Mouse (Mus musculus) liver, embryonic 12.5 days (tissue): Measurements from ENCODE around the gene Arhgef26. TPM values are rescaled to one million over a fixed set of nuclear protein-coding genes. Genes with fewer than 3 reads are reported as not detected.

ENCODE experiments used
- ATAC-seq: fragments of 200-750 bp; cut with Nextera tagmentation; 2 replicates; pipeline ENCODE4 v1.8.0; 2017; ENCODE audit warnings: moderate number of reproducible peaks, mild to moderate bottlenecking, moderate library complexity
- H3K27ac ChIP-seq: fragments of 300-500 bp; sonication (generic); 2 replicates; pipeline ENCODE4 v1.5.1; 2016; ENCODE audit warnings: mild to moderate bottlenecking
- H3K27me3 ChIP-seq: fragments of 300-500 bp; sonication (generic); replicated peaks from 2 replicates; pipeline ENCODE4 v1.6.1; 2016; ENCODE audit warnings: mild to moderate bottlenecking, moderate library complexity
- H3K36me3 ChIP-seq: fragments of 300-500 bp; sonication (generic); 2 replicates; pipeline ENCODE4 v1.6.1; 2016; ENCODE audit warnings: mild to moderate bottlenecking, moderate library complexity
- H3K4me1 ChIP-seq: fragments of 300-500 bp; sonication (generic); 2 replicates; pipeline ENCODE4 v1.6.1; 2016
- H3K4me2 ChIP-seq: fragments of 300-500 bp; sonication (generic); 2 replicates; pipeline ENCODE4 v1.6.1; 2016; ENCODE audit warnings: mild to moderate bottlenecking, moderate library complexity
- H3K4me3 ChIP-seq: fragments of 300-500 bp; sonication (generic); 2 replicates; pipeline ENCODE4 v1.5.1; 2016; ENCODE audit warnings: mild to moderate bottlenecking, moderate library complexity
- H3K9ac ChIP-seq: fragments of 300-500 bp; sonication (generic); 2 replicates; pipeline ENCODE4 v1.6.1; 2016; ENCODE audit warnings: mild to moderate bottlenecking, moderate library complexity
- H3K9me3 ChIP-seq: fragments of 300-500 bp; sonication (generic); replicated peaks from 2 replicates; pipeline ENCODE4 v1.6.1; 2016; ENCODE audit warnings: mild to moderate bottlenecking, moderate library complexity
- WGBS: fragments of 180-500 bp; shearing (Covaris S2); methylation state at CpG from one replicate; pipeline ENCODE4 v1.1.7; 2016; ENCODE audit not compliant: insufficient replicate concordance; 5-methylcytosine and 5-hydroxymethylcytosine counted together
- polyA plus RNA-seq: library from polyadenylated mRNA; unstranded; fragments of >200 nt; fragmentation: Nextera tagmentation; extraction: Ambion mirVana; gene quantifications from 2 replicates; pipeline ENCODE4 v1.2.1, GENCODE M21; 2016

The Arhgef26 gene
- polyA plus RNA-seq, 1 experiment from 2014 or later: 0.79 TPM

DNA sequence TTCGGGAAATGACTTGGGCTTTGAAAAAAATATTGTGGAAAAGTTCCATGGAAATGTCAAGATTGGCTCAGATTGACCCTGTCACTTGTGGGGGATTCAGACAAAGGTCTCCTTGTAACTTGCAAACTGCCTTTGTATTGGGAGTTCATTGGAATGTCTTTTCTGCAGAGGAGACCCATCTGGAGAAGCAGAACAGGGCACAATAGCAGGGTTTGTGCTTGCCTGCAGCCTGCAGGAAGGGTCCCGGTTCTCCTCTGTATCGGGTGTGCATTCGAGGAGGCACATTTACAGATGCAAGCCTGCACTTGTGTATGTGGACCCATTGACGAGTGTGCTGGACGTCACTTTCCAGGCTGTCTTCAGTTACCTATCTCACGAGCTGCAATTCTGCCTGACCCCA lies 56.1 kb downstream of the Arhgef26 start:
- Histone ChIP-seq H3K9ac (no peak overlapping the region), H3K4me2 (no peak overlapping the region), H3K4me1 (no peaks in the 10 kb centered on the region), H3K27me3 (no peaks in the 10 kb centered on the region), H3K27ac (no peak overlapping the region), H3K9me3 (no peaks in the 10 kb centered on the region), H3K36me3 (no peaks in the 10 kb centered on the region), H3K4me3 (no peak overlapping the region)
- 73% methylated on average over 7 of the region's 7 CpGs for WGBS
- no peak for ATAC-seq

DNA sequence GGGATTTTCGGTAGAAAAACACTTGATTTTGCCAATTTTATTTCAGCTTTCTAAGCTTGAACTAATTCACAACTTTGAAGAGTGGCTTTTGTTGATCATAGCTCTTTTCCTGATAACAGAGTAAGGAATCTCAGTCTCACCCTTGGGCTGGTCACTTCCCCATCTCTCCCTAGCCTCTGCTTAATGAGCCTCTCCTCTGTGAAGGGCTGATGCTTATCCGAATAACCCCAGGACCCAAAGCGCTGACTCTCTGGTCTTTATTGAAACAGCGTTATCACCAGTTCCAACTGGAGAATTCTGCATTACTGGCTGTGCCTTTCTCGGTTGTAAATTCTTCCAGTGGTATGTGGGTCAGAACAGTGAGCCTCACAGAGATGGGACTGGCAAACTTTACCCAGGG lies 57.2 kb downstream of the Arhgef26 start:
- Histone ChIP-seq H3K36me3 (no peaks in the 10 kb centered on the region), H3K27ac (no peak overlapping the region), H3K4me3 (no peak overlapping the region), H3K4me1 (no peaks in the 10 kb centered on the region), H3K9me3 (no peaks in the 10 kb centered on the region), H3K4me2 (no peak overlapping the region), H3K9ac (no peak overlapping the region), H3K27me3 (no peaks in the 10 kb centered on the region)
- no peak for ATAC-seq
- WGBS: 47% methylated on average over 5 of the region's 5 CpGs

DNA sequence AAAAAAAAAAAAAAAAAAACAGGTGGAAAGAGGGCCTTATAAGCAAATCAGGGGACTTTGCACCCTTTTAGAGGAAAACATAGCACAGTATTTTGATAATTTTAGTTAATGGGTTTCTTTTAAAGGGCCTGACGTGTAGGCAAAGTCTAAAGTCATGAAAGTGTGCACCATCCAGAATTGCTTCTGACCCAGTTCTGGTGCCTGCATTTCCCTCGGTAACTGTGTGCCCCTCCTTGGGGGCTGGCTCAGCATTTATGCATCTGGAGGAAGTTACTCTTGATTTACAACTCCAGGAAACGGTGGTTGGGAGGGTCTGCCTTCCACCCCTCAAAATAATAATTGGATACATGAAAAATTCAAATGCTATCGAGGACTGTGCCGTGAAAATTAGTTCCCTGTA lies 58.0 kb downstream of the Arhgef26 start:
- no peaks in the 10 kb centered on the region for H3K36me3 ChIP-seq
- no peaks in the 10 kb centered on the region for H3K27me3 ChIP-seq
- 38% methylated on average over 5 of the region's 5 CpGs for WGBS
- H3K4me2 ChIP-seq: no peak overlapping the region
- no peak for ATAC-seq
- H3K27ac ChIP-seq: no peak overlapping the region
- H3K4me3 ChIP-seq: no peak overlapping the region
- H3K9ac ChIP-seq: no peak overlapping the region
- no peaks in the 10 kb centered on the region for H3K4me1 ChIP-seq
- H3K9me3 ChIP-seq: no peaks in the 10 kb centered on the region

GRCm38 (mm10) chr3:62398094-62398493 lies 60.0 kb downstream of the Arhgef26 start:
- Histone ChIP-seq H3K27me3 (no peaks in the 10 kb centered on the region), H3K27ac (no peak overlapping the region), H3K36me3 (no peaks in the 10 kb centered on the region), H3K4me2 (no peak overlapping the region), H3K4me1 (no peaks in the 10 kb centered on the region), H3K4me3 (no peak overlapping the region), H3K9me3 (no peaks in the 10 kb centered on the region), H3K9ac (no peak overlapping the region)
- no peak for ATAC-seq

- H3K36me3 ChIP-seq: no peaks in the 10 kb centered on the region
- H3K9ac ChIP-seq: no peak overlapping the region
- H3K4me1 ChIP-seq: no peaks in the 10 kb centered on the region
- H3K4me3 ChIP-seq: no peak overlapping the region
- no peak overlapping the region for H3K4me2 ChIP-seq
- no peak overlapping the region for H3K27ac ChIP-seq
- H3K9me3 ChIP-seq: no peaks in the 10 kb centered on the region
- 73% methylated on average over 12 of the region's 12 CpGs for WGBS
- H3K27me3 ChIP-seq: no peaks in the 10 kb centered on the region
- ATAC-seq: no peak
Observed at GRCm38 (mm10) chr3:62399826-62400746, 61.9 kb downstream of the Arhgef26 start.

GRCm38 (mm10) chr3:62402466-62402865 lies 64.3 kb downstream of the Arhgef26 start:
- H3K36me3 ChIP-seq: no peaks in the 10 kb centered on the region
- no peak for ATAC-seq
- H3K27ac ChIP-seq: no peak overlapping the region
- no peak overlapping the region for H3K9ac ChIP-seq
- H3K27me3 ChIP-seq: no peaks in the 10 kb centered on the region
- no peaks in the 10 kb centered on the region for H3K4me1 ChIP-seq
- WGBS: 87% methylated on average over 2 of the region's 2 CpGs
- H3K9me3 ChIP-seq: no peaks in the 10 kb centered on the region
- no peak overlapping the region for H3K4me2 ChIP-seq
- no peak overlapping the region for H3K4me3 ChIP-seq

- Histone ChIP-seq H3K9me3 (no peaks in the 10 kb centered on the region), H3K4me2 (no peak overlapping the region), H3K27ac (no peak overlapping the region), H3K4me3 (no peak overlapping the region), H3K4me1 (no peaks in the 10 kb centered on the region), H3K27me3 (no peaks in the 10 kb centered on the region), H3K36me3 (no peaks in the 10 kb centered on the region), H3K9ac (no peak overlapping the region)
- ATAC-seq: no peak
- 64% methylated on average over 7 of the region's 7 CpGs for WGBS
Observed at GRCm38 (mm10) chr3:62404477-62405246, 66.5 kb downstream of the Arhgef26 start.

DNA sequence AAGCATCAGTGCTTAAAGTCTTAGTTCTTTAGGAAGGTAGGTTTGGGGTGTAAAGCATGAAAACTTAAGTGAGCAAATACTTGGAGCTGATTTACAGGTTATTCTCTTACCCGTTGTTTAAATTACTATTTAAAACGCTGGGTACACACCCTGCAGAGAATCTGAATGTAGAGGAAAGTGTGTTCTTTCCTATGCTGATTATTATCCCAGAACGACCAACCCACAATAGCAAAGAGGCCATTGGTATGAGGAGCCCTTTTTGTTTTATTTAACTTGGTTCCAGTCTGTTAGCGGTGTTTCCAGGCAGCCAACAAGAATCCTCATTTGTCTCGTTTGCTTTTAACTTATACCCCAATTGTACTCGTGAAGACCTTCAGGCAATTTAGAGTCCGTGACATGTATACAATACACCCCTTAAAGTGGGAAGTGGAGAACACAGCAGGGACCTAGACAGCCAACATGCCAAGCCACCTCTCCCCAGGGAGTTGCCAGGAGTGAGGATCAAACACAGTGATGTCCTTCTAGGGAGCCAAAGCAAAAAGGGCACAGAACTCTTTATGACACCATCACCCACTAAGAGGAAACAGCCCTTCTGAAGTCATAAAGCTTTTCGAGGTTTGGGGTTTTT lies 71.5 kb downstream of the Arhgef26 start:
- Histone ChIP-seq H3K27ac (no peak overlapping the region), H3K4me2 (no peak overlapping the region), H3K9me3 (no peaks in the 10 kb centered on the region), H3K4me3 (no peak overlapping the region), H3K9ac (no peak overlapping the region), H3K36me3 (no peaks in the 10 kb centered on the region), H3K27me3 (no peaks in the 10 kb centered on the region), H3K4me1 (no peaks in the 10 kb centered on the region)
- WGBS: 64% methylated on average over 8 of the region's 8 CpGs
- no peak for ATAC-seq

- Histone ChIP-seq H3K27me3 (no peaks in the 10 kb centered on the region), H3K36me3 (no peaks in the 10 kb centered on the region), H3K27ac (no peak overlapping the region), H3K4me2 (no peak overlapping the region), H3K9ac (no peak overlapping the region), H3K4me1 (no peaks in the 10 kb centered on the region), H3K4me3 (no peak overlapping the region), H3K9me3 (no peaks in the 10 kb centered on the region)
- no peak for ATAC-seq
- 68% methylated on average over 4 of the region's 4 CpGs for WGBS
Observed at GRCm38 (mm10) chr3:62410491-62410890, 72.3 kb downstream of the Arhgef26 start.

GRCm38 (mm10) chr3:62412704-62413103 lies 74.6 kb downstream of the Arhgef26 start:
- Histone ChIP-seq H3K9me3 (no peaks in the 10 kb centered on the region), H3K36me3 (no peaks in the 10 kb centered on the region), H3K9ac (no peak overlapping the region), H3K4me2 (no peak overlapping the region), H3K4me3 (no peak overlapping the region), H3K4me1 (no peaks in the 10 kb centered on the region), H3K27ac (no peak overlapping the region), H3K27me3 (no peaks in the 10 kb centered on the region)
- 55% methylated on average over 7 of the region's 7 CpGs for WGBS
- ATAC-seq: no peak

DNA sequence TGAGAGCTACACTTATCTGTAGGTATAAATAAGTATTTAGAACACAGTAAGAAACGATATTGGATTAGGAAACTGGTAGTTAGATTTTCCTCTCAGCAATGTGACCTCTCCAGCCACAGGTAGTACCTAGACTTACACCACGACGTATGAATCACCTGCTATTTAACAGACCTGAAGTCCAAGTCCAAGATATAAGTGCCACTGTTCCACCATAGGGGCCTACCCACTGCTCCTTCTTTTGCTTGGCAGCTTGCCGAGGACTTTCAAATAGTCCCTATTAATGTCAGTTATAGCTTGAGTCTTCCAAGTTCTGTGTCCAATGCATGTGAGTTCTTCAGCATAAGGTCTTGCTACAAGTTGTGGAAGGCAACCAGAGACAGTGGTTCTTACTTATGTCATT lies 76.8 kb downstream of the Arhgef26 start:
- H3K4me1 ChIP-seq: no peaks in the 10 kb centered on the region
- WGBS: 65% methylated on average over 4 of the region's 4 CpGs
- H3K4me2 ChIP-seq: no peak overlapping the region
- H3K36me3 ChIP-seq: no peaks in the 10 kb centered on the region
- no peaks in the 10 kb centered on the region for H3K27me3 ChIP-seq
- H3K9me3 ChIP-seq: no peaks in the 10 kb centered on the region
- no peak for ATAC-seq
- H3K9ac ChIP-seq: no peak overlapping the region
- no peak overlapping the region for H3K27ac ChIP-seq
- H3K4me3 ChIP-seq: no peak overlapping the region

DNA sequence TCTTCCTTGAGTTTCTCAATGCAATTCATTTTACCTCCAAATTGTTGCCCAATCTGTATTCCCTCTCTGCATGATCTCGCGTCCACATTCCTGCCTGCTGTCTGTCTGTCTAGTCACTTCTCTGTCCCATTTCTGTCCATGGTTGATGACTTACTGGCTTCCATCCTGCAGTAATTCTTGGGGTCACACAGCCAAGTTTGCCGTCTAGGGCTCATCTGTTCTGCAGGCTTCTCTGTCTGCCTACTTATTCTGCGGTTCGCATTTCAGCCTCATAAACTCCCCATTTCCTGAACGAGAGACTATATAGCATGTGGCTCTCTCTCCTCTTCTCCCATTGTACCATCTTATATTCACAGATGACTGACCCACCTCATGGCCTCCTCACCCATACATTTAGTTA lies 79.3 kb downstream of the Arhgef26 start:
- no peaks in the 10 kb centered on the region for H3K9me3 ChIP-seq
- H3K9ac ChIP-seq: no peak overlapping the region
- no peak overlapping the region for H3K4me3 ChIP-seq
- ATAC-seq: no peak
- H3K4me2 ChIP-seq: no peak overlapping the region
- no peaks in the 10 kb centered on the region for H3K27me3 ChIP-seq
- H3K27ac ChIP-seq: no peak overlapping the region
- WGBS: 78% methylated on average over 6 of the region's 6 CpGs
- no peaks in the 10 kb centered on the region for H3K4me1 ChIP-seq
- no peaks in the 10 kb centered on the region for H3K36me3 ChIP-seq
